Mouse (Mus musculus) telencephalon, adult 2 months (tissue): ENCODE results near the gene Spg11.

Experiments
- DNase-seq: peaks from one replicate; pipeline ENCODE4 v3.0.0-alpha.2; 2011; ENCODE audit warnings: low read depth, low spot score

Gene Spg11

DNA sequence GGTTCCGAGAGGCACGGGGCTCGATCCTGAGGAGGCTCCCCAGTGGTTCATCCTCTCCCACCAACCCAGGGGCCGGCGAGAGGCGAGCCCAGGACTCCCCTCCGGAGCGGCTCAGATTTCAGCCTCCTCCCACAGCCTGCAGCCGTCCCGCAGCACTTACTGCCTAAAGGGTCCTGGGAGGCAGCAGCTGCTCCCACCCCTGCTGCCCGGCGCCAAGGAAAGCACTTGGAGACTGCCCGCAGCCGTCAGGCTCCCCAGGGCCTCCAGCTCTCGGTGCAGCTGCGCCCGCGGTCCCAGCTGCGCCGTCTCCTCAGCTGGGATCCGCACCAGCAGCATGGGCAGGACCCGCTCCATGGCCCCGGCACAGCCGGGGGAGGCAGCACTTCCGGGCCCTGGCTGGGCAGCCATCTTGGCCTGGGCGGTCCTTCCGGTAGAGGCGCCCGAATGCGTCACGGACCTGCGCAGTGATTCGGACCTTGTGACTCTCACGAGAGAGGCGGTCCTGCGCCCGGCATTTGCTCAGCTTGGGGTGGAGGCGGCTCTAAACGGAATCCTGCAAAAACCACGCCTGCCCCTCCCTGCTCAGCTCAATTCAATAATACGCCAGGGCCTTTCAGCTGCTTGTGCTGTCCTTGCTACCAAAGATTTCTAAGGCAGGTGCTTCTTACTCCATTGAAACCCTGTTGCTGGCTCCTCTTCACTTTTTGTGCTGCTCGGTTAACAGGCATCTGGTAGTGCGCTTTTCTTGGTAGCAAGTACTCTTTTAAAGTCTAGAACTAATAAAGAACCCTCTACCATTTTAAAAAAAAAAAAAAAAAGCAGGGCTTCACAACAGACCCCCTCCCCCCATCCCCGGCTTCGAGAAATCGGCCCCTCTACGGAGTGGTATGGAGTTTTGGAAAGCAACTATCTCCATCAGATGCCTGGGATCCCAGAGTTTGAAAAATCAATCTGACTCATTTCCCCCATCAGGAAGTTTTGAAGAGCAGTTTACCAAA lies at the start of gene Spg11:
Gene Spg11, minus strand, starts transcription at position 426 of the 998 bp plus-strand sequence.
- DNase-seq: peak; percentile 96

DNA sequence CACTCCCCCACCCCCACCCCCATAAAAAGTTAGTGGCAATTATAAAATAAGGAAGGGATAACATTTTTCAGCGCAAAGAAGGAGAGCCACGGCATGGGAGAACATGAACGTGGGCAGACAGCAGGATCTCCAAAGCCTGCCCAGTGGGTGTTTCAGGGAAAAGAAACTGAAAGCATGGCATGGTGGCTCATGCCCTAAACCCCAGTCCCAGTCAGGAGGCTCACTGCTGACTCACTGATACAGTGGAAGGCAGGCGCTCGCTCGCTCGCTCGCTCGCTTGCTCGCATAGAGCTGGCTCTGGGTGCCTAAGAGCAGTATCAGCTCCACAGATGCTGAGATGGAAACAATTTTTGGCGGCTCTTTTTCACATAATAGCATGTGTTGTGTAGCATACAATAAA lies 46.1 kb upstream of the Spg11 start:
- peak; percentile 23 for DNase-seq

DNA sequence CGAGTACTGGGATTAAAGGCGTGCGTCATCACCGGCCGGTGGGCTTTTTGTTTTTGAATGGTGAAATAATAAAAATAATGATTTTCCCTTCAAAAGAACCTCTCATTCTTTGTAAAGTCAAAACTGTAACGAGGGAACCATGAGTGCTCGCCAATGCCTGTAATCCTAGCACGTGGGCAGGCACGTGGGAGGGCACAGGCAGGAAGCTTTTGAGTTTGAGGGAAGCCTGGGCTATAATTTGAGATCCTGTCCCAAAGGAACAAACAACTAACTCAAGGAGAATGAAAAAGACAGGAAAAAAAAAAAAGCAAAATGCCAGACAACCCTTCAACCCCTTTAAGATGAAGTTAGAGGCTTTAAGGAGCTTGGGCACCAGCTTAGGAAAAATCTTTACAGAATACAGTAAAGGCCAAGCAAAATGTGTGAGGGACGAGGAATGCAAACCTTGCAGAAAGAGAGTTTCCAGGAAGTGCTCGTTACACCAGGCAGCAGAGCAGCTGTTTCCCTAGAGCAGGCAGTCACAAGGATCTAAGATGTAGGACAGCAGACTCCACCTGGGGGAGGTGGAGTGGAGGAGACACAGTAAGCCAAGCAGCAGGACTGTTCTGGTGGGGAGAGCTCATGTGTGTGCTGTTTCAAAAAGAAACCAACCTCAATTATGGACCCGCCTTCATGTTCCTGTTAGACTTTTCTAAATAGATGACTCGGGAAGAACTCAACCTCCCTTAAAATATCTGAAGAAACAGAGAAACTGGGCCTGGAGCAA lies 45.4 kb upstream of the Spg11 start:
- peak; percentile 72 for DNase-seq

DNA sequence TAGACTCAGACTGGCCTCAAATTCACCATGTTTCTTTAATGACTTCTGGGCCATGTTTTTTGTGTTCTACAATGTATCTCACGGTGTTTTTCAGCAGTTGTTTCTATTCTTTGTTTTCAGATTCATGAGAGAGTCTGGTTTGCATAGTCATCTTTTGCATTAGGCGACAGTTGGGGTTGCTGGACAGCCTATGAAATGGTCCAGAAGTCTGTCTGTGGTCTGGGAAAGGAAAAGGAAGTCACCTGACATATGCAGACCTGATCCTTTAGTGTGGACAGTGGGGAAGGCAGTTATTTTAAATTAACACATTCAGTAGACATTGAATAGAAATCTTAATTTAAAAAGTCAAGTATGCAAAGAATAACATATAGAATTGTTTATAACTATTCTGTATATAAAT lies 44.3 kb upstream of the Spg11 start:
- DNase-seq: no peak

DNA sequence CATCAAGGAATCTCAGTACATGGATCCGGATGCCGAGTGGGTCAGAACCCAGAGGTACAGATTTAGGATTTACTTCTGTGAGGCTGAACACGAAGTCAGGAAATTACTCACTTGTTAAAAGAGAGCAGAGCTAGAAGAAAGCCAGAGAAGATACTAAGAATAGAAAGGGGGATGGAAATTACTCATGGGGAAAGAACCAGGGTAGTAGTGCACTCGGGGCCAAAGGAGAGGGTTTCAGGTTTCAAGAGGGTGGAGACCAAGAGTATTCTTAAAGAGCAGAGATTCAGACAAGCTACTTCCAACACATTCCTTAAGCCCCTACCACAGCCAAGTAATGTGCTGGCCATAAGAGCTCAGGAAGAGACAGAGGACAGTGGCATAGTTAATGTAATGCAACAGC lies 43.4 kb upstream of the Spg11 start:
- no peak for DNase-seq

DNA sequence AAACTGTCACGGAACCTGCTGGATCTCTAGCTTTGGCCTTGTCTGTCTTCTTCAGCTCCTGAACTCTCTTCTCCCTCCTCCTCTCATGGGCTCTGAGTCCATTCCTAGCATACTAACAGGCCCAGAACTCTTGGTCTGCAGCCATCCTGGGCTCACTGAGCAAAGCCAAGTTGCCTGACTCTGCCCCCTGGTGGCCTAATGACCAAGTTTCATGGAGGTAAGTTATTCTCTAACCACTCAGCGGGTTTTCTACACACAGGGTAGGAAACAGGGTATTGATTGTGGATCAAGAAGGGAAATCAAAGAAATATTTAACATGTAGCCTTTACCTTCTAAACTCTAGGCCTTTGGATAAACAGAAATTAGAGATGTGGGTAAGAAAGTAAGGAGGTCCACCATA lies 42.5 kb upstream of the Spg11 start, which contains the start of gene Trim69:
Gene Trim69, plus strand, starts transcription at position 21 of the 400 bp plus-strand sequence.
- no peak for DNase-seq

DNA sequence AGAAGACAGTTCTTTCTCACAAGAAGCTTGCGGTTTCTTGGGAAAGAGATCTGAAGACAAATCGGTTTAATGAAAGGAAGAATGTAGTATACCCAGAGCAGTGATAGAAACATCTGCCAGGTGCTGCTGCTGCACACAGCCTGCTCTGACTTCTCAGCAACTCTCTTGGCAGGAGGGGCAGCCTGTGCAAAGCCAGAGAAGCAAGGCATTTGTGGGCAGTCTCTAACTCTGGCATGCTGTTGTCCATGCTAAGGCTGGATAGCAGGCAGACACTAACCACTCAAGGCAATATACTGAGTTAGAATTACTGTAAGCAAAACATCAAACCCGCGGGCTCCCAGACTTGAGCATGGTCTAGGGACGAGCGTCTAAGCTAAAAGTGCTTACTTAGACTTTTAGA lies 41.5 kb upstream of the Spg11 start:
- no peak for DNase-seq

DNA sequence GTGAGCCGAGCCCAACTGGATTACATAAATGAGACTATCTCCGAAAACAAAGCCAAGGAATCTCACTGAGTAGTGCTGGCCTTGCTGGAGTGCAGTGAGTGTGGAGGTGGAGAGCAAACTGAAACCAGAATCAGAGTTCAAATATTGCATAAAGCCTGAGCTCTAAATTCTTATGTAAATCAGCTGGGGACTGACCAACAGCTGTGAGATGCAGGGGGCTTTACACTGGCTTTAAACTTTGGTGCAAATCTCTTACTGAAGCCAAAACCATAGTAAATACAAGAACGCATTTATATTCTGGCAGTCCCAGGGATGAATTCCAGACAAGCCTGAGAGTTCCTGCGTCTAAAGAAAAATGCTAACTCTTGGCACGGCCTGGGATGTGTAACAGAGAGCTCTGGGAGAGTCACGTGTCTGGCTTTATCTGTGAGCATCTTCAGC lies 40.2 kb upstream of the Spg11 start:
- DNase-seq: no peak

DNA sequence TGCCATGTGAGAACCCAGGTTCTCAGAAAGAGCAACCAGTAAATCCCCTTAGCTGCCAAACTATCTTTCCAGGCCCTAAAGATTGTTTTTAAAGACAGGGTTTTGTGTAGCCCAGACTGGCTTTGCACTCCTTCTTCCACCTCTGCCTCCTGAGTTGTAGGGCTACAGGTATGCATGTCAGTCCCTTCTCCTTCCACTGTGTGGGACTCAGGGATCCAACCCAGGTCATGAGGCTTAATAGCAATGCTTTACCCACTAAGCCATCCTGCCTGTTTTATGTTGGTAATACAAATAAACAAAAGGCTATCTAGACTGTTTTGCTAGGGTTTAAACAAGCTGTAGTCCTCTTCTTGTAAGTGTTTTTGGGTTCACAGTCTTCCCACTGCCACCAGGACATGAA lies 39.4 kb upstream of the Spg11 start:
- DNase-seq: no peak

DNA sequence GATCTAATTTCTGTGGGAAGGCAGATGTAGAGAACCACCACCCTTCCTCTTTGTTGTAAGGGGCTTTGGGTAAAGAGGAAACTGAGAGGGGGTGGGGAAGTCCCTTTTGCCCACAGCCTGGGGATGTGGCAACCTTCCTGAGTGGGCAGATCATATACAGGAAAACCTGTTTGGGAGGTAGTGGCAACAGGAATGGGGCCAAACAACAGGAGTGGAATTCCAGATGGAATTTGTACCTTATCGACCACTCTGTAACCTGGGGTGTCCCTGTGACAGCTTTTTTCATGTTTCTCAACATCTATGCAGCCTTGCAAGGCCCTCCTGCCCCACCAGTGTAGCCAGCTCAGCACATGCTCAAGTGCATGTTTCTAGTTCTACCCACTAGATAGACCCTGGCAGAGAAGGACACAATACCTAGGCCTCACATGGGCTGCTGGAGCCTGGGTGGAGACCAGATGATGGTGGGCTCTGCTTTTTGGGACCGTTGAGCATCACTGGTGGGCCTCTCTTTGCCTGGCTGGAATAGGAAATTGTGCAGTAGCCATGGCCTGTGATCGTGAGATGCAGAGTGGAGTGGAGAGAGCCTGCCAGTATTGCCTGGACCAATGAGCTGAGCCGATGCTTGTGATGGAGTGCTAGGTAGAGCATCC lies 38.0 kb upstream of the Spg11 start:
- DNase-seq: no peak

DNA sequence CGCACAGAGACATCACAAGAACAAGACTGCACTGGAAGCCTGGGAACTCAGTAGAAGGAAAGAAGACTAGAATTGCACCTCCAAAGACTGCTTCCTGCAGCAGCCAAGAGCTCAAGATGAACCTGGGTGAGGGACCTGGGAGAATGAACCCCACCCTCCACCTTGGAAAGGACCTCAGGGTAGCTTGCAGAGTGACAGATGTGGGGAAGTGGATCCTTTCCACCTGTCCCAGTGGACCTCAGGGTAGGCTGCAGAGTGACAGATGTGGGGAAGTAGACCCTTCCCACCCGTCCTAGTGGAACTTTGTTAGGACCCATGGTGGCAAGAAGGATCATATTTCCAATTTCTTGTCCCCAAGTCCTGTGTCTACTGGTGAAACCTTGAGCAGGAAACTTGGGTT lies 37.1 kb upstream of the Spg11 start:
- no peak for DNase-seq

DNA sequence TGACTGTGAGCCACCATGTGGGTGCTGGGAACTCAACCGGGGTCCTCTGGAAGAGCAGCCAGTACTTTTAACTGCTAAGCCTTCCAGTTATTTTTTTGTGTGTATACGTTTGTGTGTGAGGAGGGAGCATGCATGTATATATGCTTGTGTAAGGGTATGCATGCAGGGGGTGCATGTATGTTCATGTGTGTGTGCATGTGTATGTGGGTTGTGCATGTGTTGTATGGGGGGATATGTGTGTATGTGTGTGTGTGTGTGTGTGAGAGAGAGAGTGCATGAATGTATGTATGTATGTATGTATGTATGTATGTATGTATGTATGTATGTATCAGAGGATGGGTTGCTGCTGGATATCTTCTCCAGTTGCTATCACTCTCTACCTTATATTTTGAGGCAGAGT lies 36.3 kb upstream of the Spg11 start:
- DNase-seq: no peak

DNA sequence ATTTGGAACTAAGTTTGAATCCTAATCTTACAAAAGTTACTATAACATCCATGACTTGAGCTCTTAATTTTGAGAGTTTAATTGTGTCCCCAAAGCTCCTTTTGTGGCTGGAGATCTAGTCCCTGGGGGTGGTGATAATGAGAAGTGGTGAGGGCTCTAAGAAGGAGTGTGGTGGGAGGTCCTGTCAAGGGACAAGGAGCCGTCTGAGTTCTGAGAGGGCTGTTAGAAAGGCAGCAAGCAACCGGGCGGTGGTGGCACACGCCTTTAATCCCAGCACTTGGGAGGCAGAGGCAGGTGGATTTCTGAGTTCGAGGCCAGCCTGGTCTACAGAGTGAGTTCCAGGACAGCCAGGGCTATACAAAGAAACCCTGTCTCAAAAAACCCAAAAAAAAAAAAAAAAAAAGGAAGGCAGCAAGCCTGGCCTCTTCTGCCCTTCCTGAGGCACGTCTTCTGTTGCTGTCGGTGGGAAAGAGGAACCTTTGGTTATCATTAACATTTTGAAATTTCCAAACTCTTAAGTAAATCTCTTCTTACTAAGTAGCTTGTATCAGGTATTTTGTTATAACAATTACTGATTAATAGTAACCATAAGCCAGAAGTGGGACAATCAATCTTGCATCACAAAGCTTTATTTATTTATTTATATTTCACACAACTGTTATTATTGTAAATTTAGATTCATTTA lies 35.6 kb upstream of the Spg11 start:
- DNase-seq: no peak

DNA sequence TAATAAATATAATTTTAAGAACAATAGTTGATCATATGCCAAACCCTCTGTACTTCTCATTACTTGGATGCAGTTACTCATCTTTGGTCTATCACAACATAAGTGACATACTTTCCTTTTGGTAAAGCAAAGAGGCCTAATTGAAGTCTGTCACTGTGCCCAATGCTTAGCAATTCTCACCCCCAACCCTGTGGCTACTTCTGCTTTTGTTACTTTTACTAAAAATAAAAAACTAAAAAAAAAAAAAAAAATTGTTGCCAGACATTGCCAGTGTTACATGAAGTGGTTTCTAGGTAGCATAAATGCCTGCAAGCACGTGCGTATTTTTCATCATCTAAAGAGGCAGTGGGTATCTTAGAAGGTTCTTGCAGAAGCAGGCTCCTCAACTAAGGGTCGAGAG lies 34.7 kb upstream of the Spg11 start:
- DNase-seq: no peak

DNA sequence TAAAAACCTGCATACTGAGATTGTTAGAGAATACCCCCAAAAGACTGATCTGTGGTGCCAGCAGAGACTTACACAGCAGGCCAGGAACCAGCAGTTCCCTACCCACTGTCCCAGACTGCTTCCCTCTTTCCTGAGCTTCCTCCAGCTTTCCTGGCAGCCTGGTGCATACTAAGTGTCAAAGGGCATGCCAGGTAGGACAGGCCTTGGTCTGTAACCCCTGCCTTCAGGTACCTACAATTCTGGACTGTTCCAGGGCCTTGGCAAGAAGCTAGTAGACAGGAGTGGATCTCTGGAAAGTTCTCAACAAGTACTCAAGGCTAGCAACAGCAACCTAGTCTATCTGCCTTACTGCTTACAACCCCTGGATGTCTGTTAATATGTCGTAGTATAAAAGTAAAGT lies 33.0 kb upstream of the Spg11 start:
- DNase-seq: no peak

DNA sequence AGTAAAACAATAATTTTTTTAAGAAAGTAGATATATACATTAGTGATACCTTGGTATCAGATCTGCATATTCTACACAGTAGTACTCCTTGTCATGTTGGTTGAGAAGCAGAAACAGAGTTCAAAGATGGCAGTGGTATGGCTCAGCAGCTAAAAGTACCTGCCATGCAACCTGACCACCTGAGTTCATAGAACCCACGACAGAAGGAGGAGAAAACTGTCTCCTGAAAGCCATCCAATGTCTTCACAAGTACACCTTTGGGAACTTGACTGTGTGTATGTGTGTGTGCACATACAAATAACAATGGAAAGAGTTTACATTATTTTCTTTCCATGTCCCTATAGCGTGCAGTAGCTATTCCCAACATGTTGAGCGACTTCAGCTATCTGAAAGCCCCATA lies 31.5 kb upstream of the Spg11 start:
- DNase-seq: no peak

DNA sequence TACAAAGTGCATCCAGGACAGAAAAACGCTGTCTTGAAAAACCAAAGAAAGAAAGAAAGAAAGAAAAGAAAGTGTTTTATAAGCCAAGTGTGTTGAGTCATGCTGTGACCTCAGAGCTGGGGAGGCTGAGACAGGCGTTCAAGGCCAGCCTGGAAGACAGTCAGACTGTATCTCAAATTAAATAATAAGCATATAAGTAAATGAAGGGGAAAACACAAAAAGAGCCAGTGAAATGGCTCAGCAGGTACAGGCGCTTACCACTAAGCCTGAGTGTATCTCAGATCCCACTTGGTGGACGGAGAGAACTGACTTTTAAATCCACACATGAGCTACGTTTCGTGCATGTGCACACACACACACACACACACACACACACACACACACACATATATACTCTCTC lies 31.1 kb upstream of the Spg11 start:
- DNase-seq: no peak

DNA sequence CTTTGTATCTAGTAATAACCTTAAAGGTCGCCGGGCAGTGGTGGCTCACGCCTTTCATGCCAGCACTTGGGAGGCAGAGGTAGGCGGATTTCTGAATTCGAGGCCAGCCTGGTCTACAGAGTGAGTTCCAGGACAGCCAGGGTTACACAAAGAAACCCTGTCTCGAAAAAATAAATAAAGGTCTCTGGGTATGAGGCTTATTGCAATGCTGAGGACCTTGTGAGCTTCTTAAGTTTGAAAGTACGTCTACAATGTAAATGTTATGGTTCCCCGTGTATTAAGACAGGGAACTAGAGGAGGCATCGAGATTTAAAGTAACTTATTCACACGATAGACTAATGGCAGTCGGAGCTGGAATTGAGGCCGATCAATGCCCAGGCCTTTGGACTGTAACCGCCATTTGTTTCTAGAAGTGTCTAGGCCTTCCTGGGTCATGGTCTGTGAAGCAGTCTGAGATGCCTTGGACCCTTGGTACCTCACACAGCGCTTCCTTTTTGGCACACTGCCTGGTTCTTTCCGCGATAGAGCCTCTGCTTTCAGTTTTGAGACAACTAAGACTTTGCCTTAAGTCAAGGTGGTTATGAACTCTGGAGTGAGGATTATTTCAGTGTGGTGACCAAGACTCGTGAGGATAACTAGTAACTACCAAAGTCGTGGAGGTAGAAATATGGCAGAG lies 30.2 kb upstream of the Spg11 start:
- no peak for DNase-seq

DNA sequence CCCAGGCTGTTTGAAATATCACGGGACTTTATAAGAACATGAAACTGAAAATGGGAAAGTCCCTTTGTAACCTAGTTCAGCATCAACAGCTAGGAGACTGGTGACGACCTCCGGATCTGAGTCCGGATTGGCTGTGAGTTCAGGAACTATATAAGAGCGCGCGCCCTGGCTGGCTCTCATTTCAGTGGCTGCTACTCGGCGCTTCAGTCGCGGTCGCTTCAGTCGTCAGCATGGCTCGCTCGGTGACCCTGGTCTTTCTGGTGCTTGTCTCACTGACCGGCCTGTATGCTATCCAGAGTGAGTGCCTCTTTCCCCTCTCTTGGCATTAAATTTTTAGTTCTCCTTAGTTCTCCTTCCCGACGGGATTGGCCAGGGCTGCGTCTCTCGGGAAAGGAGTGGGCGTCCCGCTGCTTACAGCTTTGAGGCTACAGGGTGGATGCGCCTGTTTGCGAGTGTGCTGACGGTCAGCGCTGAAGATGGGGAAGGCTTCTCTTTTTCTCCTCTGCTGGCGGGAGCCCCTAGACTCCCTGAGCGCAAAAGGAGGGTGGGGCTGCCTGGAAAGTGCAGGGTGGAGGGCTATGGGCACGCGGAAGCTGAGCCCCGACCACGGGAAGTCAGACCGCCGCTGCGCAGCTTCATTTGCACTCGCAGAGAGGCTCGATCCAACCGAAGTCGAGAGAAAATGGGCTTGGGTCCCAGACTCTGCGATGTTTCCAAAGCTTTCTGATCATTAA lies 29.5 kb upstream of the Spg11 start, which contains the start of gene B2m:
Gene B2m, plus strand, starts transcription at position 179 of the 734 bp plus-strand sequence.
- peak; percentile 92 for DNase-seq

DNA sequence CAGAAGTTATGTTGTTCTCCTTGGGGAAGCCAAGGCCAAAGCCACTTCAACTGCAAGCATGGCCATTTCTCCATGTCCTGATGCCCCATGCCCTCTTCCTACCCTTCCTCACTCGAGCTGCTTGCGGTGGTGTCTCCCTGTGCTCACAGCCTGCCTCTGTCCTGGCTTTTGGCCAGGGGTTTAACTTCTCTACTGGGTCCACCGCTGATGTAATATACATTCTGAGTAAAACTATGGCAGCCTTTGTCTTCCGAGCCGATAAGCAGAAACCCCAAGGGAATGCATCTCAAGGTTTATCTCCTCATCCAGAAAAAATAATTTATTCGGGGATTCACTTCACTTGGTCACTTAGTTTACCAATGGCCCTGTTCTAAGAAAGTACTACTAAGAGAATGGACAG lies 28.5 kb upstream of the Spg11 start:
- no peak for DNase-seq
